Mouse (Mus musculus) embryonic fibroblast, embryonic 13.5 days (primary cell): ENCODE measurements around the gene Tmem231. TPM values are rescaled to one million over a fixed set of nuclear protein-coding genes. Genes with fewer than 3 reads are reported as not detected.

Experiments
- H3K27ac ChIP-seq: 2 replicates; pipeline ENCODE4 v1.5.1; 2012; ENCODE audit warnings: low read length, control low read depth, inconsistent platforms; ENCODE audit not compliant: insufficient read depth
- H3K4me1 ChIP-seq: 2 replicates; pipeline ENCODE4 v1.6.1; 2011; ENCODE audit warnings: low read length; ENCODE audit not compliant: control insufficient read depth, insufficient read depth
- H3K4me3 ChIP-seq: 2 replicates; pipeline ENCODE4 v1.5.1; 2011; ENCODE audit warnings: mild to moderate bottlenecking, control low read depth, low read length; ENCODE audit not compliant: insufficient read depth
- CTCF ChIP-seq: IDR thresholded peaks from 2 replicates; pipeline ENCODE4 v1.5.1; 2011; ENCODE audit warnings: mild to moderate bottlenecking, control low read depth, low read length, moderate library complexity, borderline replicate concordance; ENCODE audit not compliant: insufficient read depth
- POLR2A ChIP-seq: IDR thresholded peaks from 2 replicates; pipeline ENCODE4 v1.6.1; 2011; ENCODE audit warnings: low read depth, mild to moderate bottlenecking, control low read depth, low read length, moderate library complexity
- polyA plus RNA-seq: library from polyadenylated mRNA; stranded (reverse); fragments of >200 nt; gene quantifications from 2 replicates; pipeline ENCODE4 v1.2.4, GENCODE M21; 2011; ENCODE audit warnings: low read depth; ENCODE audit not compliant: missing spikeins, insufficient read length

Tmem231 gene
- polyA plus RNA-seq, 1 experiment = 12.2 TPM

GRCm38 (mm10) chr8:111964351-111964750 lies 30.7 kb upstream of the Tmem231 start:
- H3K4me3 ChIP-seq = no peak overlapping the region
- H3K4me1 ChIP-seq = peaks cover 4% of the 10 kb centered on the region; the same call in 1 of the 2 replicates
- peak overlapping the region; percentile 52 for H3K27ac ChIP-seq
- TF ChIP-seq POLR2A = no peak
- no peak for TF ChIP-seq CTCF

GRCm38 (mm10) chr8:111963546-111963945 lies 29.9 kb upstream of the Tmem231 start:
- TF ChIP-seq POLR2A (no peak), CTCF (no peak)
- Histone ChIP-seq H3K27ac (no peak overlapping the region), H3K4me3 (no peak overlapping the region), H3K4me1 (peaks cover 4% of the 10 kb centered on the region; the same call in 1 of the 2 replicates)

- Histone ChIP-seq H3K4me3 (no peak overlapping the region), H3K27ac (no peak overlapping the region), H3K4me1 (peaks cover 4% of the 10 kb centered on the region; the same call in 1 of the 2 replicates)
- TF ChIP-seq CTCF (no peak), POLR2A (no peak)
These were observed 29.4 kb upstream of the Tmem231 start for GRCm38 (mm10) chr8:111963091-111963490.

GRCm38 (mm10) chr8:111962589-111962988 lies 28.9 kb upstream of the Tmem231 start:
- TF ChIP-seq CTCF = no peak
- TF ChIP-seq POLR2A = no peak
- no peak overlapping the region for H3K4me3 ChIP-seq
- no peak overlapping the region for H3K27ac ChIP-seq
- H3K4me1 ChIP-seq = peaks cover 4% of the 10 kb centered on the region; the same call in 1 of the 2 replicates

GRCm38 (mm10) chr8:111961330-111961729 lies 27.6 kb upstream of the Tmem231 start:
- Histone ChIP-seq H3K4me1 (peaks cover 4% of the 10 kb centered on the region; the same call in 1 of the 2 replicates), H3K4me3 (no peak overlapping the region), H3K27ac (no peak overlapping the region)
- TF ChIP-seq POLR2A (no peak), CTCF (no peak)

GRCm38 (mm10) chr8:111960591-111961321 lies 27.1 kb upstream of the Tmem231 start:
- no peak for TF ChIP-seq CTCF
- no peak for TF ChIP-seq POLR2A
- H3K4me3 ChIP-seq = no peak overlapping the region
- H3K4me1 ChIP-seq = peaks cover 4% of the 10 kb centered on the region; the same call in 1 of the 2 replicates
- no peak overlapping the region for H3K27ac ChIP-seq

GRCm38 (mm10) chr8:111957231-111957630 lies 23.6 kb upstream of the Tmem231 start:
- Histone ChIP-seq H3K4me1 (no peaks in the 10 kb centered on the region), H3K27ac (no peak overlapping the region), H3K4me3 (no peak overlapping the region)
- TF ChIP-seq CTCF (no peak), POLR2A (no peak)

- no peak overlapping the region for H3K4me3 ChIP-seq
- no peaks in the 10 kb centered on the region for H3K4me1 ChIP-seq
- TF ChIP-seq CTCF (no peak), POLR2A (no peak)
- no peak overlapping the region for H3K27ac ChIP-seq
These were observed 22.2 kb upstream of the Tmem231 start for GRCm38 (mm10) chr8:111955879-111956278.

- H3K4me3 ChIP-seq = no peak overlapping the region
- H3K4me1 ChIP-seq = no peaks in the 10 kb centered on the region
- TF ChIP-seq CTCF (no peak), POLR2A (no peak)
- no peak overlapping the region for H3K27ac ChIP-seq
These were observed 21.3 kb upstream of the Tmem231 start for GRCm38 (mm10) chr8:111954844-111955594.

GRCm38 (mm10) chr8:111951936-111952335 lies 18.3 kb upstream of the Tmem231 start:
- H3K4me1 ChIP-seq = no peaks in the 10 kb centered on the region
- no peak overlapping the region for H3K4me3 ChIP-seq
- TF ChIP-seq CTCF = no peak
- TF ChIP-seq POLR2A = no peak
- H3K27ac ChIP-seq = no peak overlapping the region
